Mouse (Mus musculus) limb, embryonic 10.5 days (tissue): Measurements from ENCODE around the gene Cyp1a2. TPM values are rescaled to one million over a fixed set of nuclear protein-coding genes. Genes with fewer than 3 reads are reported as not detected.

ENCODE experiments used
- DNase-seq: peaks from one replicate; pipeline ENCODE4 v3.0.0-alpha.2; 2017; ENCODE audit warnings: low spot score
- H3K27ac ChIP-seq: fragments of 300-500 bp; sonication (generic); 2 replicates; pipeline ENCODE4 v1.5.1; 2016; ENCODE audit warnings: mild to moderate bottlenecking
- H3K27me3 ChIP-seq: fragments of 300-500 bp; sonication (generic); 2 replicates; pipeline ENCODE4 v1.6.1; 2016; ENCODE audit warnings: low read depth, mild to moderate bottlenecking; ENCODE audit not compliant: poor library complexity, severe bottlenecking
- H3K36me3 ChIP-seq: fragments of 300-500 bp; sonication (generic); 2 replicates; pipeline ENCODE4 v1.6.1; 2016; ENCODE audit warnings: mild to moderate bottlenecking, moderate library complexity
- H3K4me1 ChIP-seq: fragments of 300-500 bp; sonication (generic); 2 replicates; pipeline ENCODE4 v1.6.1; 2016
- H3K4me3 ChIP-seq: fragments of 300-500 bp; sonication (generic); 2 replicates; pipeline ENCODE4 v1.5.1; 2016; ENCODE audit warnings: mild to moderate bottlenecking, moderate library complexity
- H3K9me3 ChIP-seq: fragments of 300-500 bp; sonication (generic); replicated peaks from 2 replicates; pipeline ENCODE4 v1.6.1; 2016; ENCODE audit warnings: mild to moderate bottlenecking
- WGBS: fragments of 180-500 bp; shearing (Covaris S2); methylation state at CpG from one replicate; pipeline ENCODE4 v1.1.7; 2016; 5-methylcytosine and 5-hydroxymethylcytosine counted together
- polyA plus RNA-seq: library from polyadenylated mRNA; unstranded; fragments of >200 nt; fragmentation: Nextera tagmentation; extraction: Ambion mirVana; gene quantifications from 2 replicates; pipeline ENCODE4 v1.2.1, GENCODE M21; 2016

Cyp1a2 gene
- polyA plus RNA-seq, 1 experiment from 2014 or later, result not detected

DNA sequence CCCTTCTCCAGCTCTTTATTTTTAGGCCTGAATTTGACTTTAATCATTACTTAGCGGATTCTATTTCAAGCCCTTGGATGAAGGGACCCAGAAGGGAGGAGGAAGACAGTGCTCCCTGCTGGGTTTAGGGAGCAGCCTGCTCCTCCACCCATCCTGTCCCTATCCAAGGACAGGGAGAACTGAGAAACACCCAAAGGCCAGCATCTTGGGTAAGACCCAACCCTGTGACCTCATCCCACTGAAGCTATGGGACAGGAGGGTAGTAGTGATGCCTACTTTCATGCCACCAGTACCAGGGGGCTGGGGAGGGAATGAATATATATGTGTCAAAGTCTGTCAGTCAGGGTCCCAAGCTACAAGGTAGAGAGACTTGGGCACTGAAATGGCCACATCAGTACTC, 42.5 kb downstream of the Cyp1a2 start:
- Histone ChIP-seq H3K27me3 (no peaks in the 10 kb centered on the region), H3K4me3 (peak overlapping the region; percentile 19), H3K27ac (0 out of 2 replicates have a peak overlapping the region, but pooled peaks have one; percentile 84), H3K4me1 (peaks cover 89% of the 10 kb centered on the region), H3K36me3 (peaks cover 40% of the 10 kb centered on the region), H3K9me3 (no peaks in the 10 kb centered on the region)
- WGBS, result 72% methylated on average over 1 of the region's 1 CpGs
- DNase-seq, result no peak

DNA sequence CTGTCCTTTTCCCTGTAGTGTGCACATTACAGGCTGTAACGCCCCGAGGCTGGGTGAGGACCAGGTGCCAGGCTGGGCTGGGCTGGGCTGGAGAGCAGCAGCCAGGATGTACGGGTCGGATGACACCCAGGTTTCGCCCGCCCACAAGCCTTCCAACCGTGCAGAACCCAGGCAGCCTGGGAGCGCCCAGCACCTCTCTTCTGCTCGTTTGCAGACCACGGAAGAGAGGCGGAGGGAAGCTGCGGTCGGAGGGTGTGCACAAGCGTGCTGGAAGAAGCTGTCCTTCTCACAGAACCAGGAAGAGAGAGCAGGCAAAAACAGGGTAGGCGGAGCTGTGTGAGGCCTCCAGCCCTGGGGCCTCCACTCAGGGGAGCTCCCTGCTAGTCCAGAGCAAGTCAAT, 43.1 kb downstream of the Cyp1a2 start:
- WGBS, result 20% methylated on average over 15 of the region's 15 CpGs
- H3K4me1 ChIP-seq, result peaks cover 83% of the 10 kb centered on the region
- H3K27me3 ChIP-seq, result no peaks in the 10 kb centered on the region
- no peaks in the 10 kb centered on the region for H3K9me3 ChIP-seq
- peaks cover 43% of the 10 kb centered on the region for H3K36me3 ChIP-seq
- no peak for DNase-seq
- peak overlapping the region; percentile 19 for H3K4me3 ChIP-seq
- H3K27ac ChIP-seq, result peak overlapping the region; percentile 84

GRCm38 (mm10) chr9:57639661-57640328, 43.7 kb downstream of the Cyp1a2 start:
- no peak for DNase-seq
- Histone ChIP-seq H3K4me3 (peak overlapping the region; percentile 32), H3K27me3 (no peaks in the 10 kb centered on the region), H3K9me3 (no peaks in the 10 kb centered on the region), H3K4me1 (peaks cover 79% of the 10 kb centered on the region), H3K27ac (peak overlapping the region; percentile 84), H3K36me3 (peaks cover 48% of the 10 kb centered on the region)
- 82% methylated on average over 5 of the region's 5 CpGs for WGBS

DNA sequence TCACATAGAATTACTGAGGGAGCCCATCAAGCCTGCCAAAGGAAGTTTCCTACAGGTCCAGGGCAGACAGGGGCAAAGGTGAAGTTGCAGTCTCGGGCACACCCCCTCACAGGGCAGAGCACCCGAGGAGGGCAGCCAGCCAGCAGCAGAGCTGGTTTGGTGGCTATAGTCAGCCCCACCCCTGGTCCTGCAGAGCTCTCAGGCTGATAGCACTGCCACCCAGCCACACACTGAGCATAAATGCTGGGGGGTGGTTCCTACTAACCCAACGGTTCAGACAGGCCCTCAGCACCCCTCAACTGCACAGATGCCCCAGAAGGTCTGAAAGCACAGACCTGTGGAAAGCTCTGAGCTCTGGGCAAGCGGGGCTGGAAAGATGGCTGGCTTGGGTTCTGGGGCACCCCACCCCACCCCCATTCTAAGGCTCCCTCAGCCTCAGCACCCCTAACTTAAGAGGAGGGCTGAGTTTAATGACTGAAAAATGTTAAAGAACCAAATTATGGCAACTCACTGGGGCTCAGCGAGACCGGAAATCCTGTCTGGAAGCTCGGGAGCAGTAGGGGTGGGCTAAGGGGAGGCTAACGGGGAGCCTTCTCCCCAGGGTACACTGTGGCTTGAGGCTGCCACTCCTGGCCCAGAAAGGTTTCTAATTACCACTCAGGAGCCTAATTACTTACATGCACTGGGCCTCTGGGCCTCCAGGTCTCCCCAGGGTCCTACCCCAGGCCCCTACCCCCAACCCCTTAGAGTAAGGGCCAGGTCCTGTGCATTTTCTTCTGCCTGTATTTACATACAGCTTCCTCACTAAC, 44.6 kb downstream of the Cyp1a2 start:
- Histone ChIP-seq H3K9me3 (no peaks in the 10 kb centered on the region), H3K4me3 (peak overlapping the region; percentile 32), H3K36me3 (peaks cover 56% of the 10 kb centered on the region), H3K27me3 (no peaks in the 10 kb centered on the region), H3K4me1 (peaks cover 74% of the 10 kb centered on the region), H3K27ac (peak overlapping the region; percentile 84)
- WGBS, result 33% methylated on average over 8 of the region's 8 CpGs
- no peak for DNase-seq

DNA sequence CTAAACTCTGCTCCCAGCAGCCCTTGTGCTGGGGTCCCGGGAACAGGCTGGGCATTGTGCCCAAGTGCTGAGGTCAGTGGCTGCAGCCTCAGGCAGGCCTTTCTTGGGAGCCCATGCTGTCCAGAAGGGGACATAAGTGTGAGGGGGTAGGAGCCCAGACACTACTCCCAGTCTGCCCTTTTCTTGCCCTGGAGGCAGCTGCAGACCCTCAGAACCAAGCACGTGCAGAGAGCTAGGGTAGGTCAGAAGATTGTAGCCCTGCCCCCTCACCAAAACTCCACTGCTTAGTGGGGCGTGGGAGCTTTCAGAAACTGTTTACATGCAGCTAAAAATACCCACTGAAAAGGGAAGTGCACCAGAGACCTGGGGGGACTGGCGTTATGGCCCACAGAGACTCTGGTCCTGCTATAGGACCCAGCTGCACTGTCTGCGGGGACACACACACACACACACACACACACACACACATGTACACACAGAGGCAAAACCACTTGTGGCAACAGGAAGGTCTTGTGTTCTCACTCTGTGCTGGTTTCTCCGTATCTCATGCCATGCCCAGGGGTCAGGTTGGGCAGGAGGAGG, 45.7 kb downstream of the Cyp1a2 start:
- DNase-seq, result no peak
- Histone ChIP-seq H3K4me3 (peak overlapping the region; percentile 32; the same call in 1 of the 2 replicates), H3K27ac (peak overlapping the region; percentile 84), H3K4me1 (peaks cover 68% of the 10 kb centered on the region), H3K36me3 (peaks cover 58% of the 10 kb centered on the region), H3K9me3 (no peaks in the 10 kb centered on the region), H3K27me3 (no peaks in the 10 kb centered on the region)
- 65% methylated on average over 6 of the region's 6 CpGs for WGBS

DNA sequence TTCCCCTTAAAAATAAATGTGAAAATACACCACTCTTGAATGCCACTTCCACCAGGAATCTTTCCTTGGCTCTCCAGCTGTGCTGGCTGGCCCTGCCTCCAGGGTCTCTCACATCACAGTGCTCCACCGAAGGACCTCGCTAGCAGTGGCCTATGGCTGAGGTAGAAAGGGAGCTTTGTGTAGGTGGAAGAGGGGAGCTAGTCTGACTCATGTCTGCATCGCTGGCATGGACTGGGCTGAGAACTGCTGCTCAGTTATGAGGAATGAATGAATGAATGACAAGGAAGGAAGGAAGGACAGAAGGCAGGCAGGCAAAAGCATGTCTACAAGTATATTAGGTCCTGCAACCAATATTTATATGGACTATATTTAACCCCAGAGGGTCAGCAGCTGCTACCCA, 46.2 kb downstream of the Cyp1a2 start:
- Histone ChIP-seq H3K36me3 (peaks cover 57% of the 10 kb centered on the region), H3K27ac (peak overlapping the region; percentile 84), H3K4me1 (peaks cover 63% of the 10 kb centered on the region), H3K9me3 (no peaks in the 10 kb centered on the region), H3K27me3 (no peaks in the 10 kb centered on the region), H3K4me3 (no peak overlapping the region)
- no peak for DNase-seq
- 78% methylated on average over 3 of the region's 3 CpGs for WGBS

GRCm38 (mm10) chr9:57633481-57634024, 50.0 kb downstream of the Cyp1a2 start:
- Histone ChIP-seq H3K27ac (no peak overlapping the region), H3K9me3 (no peaks in the 10 kb centered on the region), H3K36me3 (peaks cover 76% of the 10 kb centered on the region), H3K4me1 (peaks cover 25% of the 10 kb centered on the region), H3K27me3 (no peaks in the 10 kb centered on the region), H3K4me3 (no peak overlapping the region)
- WGBS, result 46% methylated on average over 4 of the region's 4 CpGs
- no peak for DNase-seq

- Histone ChIP-seq H3K36me3 (peaks cover 98% of the 10 kb centered on the region), H3K27me3 (no peaks in the 10 kb centered on the region), H3K9me3 (no peaks in the 10 kb centered on the region), H3K4me3 (no peak overlapping the region), H3K27ac (no peak overlapping the region), H3K4me1 (peaks cover 9% of the 10 kb centered on the region)
- peak; percentile 90 for DNase-seq
- WGBS, result 73% methylated on average over 14 of the region's 14 CpGs
Observed at GRCm38 (mm10) chr9:57629118-57629874, 54.2 kb downstream of the Cyp1a2 start.

GRCm38 (mm10) chr9:57628717-57629116, 54.8 kb downstream of the Cyp1a2 start:
- Histone ChIP-seq H3K4me1 (peaks cover 3% of the 10 kb centered on the region), H3K27me3 (no peaks in the 10 kb centered on the region), H3K36me3 (peaks cover 97% of the 10 kb centered on the region), H3K9me3 (no peaks in the 10 kb centered on the region), H3K4me3 (no peak overlapping the region), H3K27ac (no peak overlapping the region)
- DNase-seq, result no peak
- 92% methylated on average over 12 of the region's 12 CpGs for WGBS

DNA sequence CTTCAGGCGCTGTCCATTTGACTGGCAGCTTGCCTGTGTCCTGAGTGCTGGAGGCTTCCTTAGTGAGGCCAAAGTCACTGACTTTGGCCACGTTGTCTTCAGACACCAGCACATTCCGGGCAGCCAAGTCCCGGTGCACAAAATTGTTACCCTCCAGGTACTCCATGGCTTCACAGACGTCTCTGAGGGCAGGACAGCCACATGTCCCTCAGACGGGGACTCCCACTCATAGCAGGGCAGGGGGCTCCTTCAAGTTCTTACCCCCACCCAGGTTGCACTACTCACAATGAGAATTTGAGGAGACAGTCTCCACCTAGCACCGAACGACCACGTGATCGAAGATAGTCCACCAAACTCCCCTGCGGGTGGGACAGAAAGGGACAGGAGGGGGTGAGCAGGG, 55.6 kb downstream of the Cyp1a2 start:
- H3K9me3 ChIP-seq, result no peaks in the 10 kb centered on the region
- H3K4me3 ChIP-seq, result no peak overlapping the region
- no peaks in the 10 kb centered on the region for H3K27me3 ChIP-seq
- WGBS, result 93% methylated on average over 11 of the region's 11 CpGs
- DNase-seq, result no peak
- H3K27ac ChIP-seq, result no peak overlapping the region
- no peaks in the 10 kb centered on the region for H3K4me1 ChIP-seq
- H3K36me3 ChIP-seq, result peaks cover 90% of the 10 kb centered on the region

DNA sequence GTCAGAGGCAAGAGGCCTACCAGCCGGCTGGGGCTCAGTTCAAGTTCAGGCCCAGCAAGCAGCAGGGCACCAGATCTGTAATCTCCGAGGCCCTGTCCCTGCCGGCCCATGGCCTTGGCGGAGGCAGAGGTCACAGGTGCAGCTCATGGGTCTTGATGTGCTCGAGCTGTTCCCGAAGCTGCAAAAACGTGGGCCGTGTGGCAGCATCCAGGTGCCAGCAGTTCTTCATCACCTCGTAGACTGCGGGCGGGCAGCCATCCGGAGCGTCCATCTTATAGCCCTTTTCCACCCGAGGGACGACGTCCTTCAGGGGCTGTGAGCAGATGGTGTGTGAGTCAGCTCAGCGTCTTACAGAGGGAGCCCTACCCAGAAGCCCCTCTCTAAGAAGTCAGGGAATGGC, 56.3 kb downstream of the Cyp1a2 start:
- no peak for DNase-seq
- Histone ChIP-seq H3K9me3 (no peaks in the 10 kb centered on the region), H3K36me3 (peaks cover 84% of the 10 kb centered on the region), H3K4me1 (no peaks in the 10 kb centered on the region), H3K4me3 (no peak overlapping the region), H3K27me3 (no peaks in the 10 kb centered on the region), H3K27ac (no peak overlapping the region)
- 95% methylated on average over 17 of the region's 17 CpGs for WGBS
